Mouse (Mus musculus): Measurements from ENCODE around the gene Grik4.

- TF ChIP-seq CTCF (IDR thresholded peaks at IDR 0.05; ENCODE audit: borderline replicate concordance, extremely low read depth, insufficient read depth, insufficient read length) (no peak), POLR2A (IDR thresholded peaks at IDR 0.05; ENCODE audit: borderline replicate concordance, extremely low read depth, insufficient read depth, insufficient read length, poor library complexity, severe bottlenecking) (no peak)
These were observed 211.5 kb downstream of the Grik4 start for GRCm38 (mm10) chr9:42732731-42733318.

All from brain, embryonic 14.5 days (tissue).